Mouse (Mus musculus): Measurements from ENCODE around the gene Tmem150a. TPM values are rescaled to one million over a fixed set of nuclear protein-coding genes. Genes with fewer than 3 reads are reported as not detected.
A peak's percentile ranks its signal among the peaks of the same experiment; 100 is the strongest.

Tmem150a gene
- polyA plus RNA-seq, 1 experiment from 2014 or later = 18.7 TPM

DNA sequence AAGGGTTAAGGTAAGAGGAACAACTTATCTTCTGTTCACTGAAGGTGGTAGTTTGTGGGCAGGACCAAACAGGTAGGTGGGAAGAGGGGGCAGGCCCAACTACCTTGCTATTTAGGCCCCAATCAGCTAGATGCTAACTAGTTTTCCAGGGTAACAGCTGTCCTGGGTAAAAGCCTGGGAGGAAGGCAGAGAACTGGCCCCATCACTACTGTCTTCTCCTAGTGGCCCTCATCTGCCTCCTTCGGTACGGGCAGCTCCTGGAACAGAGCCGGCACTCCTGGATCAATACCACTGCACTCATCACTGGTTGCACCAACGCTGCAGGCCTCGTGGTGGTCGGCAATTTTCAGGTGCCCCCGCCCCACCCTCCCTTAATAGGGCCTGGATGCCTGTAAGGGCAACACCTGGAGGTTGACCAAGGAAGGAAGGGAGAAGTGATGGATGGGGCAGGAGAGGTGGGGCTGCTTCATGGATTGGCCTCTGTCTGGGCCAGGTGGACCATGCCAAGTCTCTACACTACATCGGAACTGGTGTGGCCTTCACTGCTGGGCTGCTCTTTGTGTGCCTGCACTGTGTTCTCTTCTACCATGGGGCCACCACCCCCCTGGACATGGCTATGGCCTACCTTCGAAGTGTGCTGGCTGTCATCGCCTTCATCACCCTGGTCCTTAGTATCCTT, 3.0 kb downstream of the Tmem150a start:
- Histone ChIP-seq H3K36me3 (ENCODE audit: control insufficient read depth, insufficient read depth, low read length) (peaks cover 28% of the 10 kb centered on the region), H3K4me3 (ENCODE audit: low read length) (no peak overlapping the region), H3K4me2 (replicated peaks; ENCODE audit: low read depth, low read length) (no peak overlapping the region), H3K9ac (ENCODE audit: low read depth, low read length) (no peak overlapping the region), H3K27ac (ENCODE audit: low read depth, low read length) (no peak overlapping the region), H3K27me3 (ENCODE audit: control insufficient read depth, insufficient read depth, low read length) (no peaks in the 10 kb centered on the region), H3K9me3 (ENCODE audit: control insufficient read depth, low read length) (no peaks in the 10 kb centered on the region), H3K4me1 (ENCODE audit: control insufficient read depth, insufficient read depth, low read length) (peaks cover 20% of the 10 kb centered on the region)
- no peak for ATAC-seq (ENCODE audit: low FRiP score, low TSS enrichment)
- 89% methylated on average over 10 of the region's 10 CpGs for WGBS

DNA sequence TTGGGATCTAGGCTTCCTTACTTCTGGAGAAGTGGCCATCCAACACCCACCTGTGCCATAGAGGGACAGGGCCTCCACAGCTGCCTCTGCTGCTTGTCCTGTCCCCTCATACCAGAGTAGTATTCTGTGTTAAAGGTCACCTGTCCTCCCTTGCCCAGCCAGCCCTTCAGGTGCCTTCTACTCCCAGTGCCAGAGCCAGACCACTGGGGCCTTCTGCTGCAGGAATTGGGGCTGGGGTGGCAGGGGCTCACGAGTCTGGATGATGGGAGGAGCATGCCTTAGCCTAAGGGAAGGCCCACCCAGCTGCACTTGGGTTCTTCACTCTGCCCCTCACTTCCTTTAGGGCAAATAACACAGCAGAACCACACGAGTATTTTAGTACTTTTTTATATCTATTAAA, 4.1 kb downstream of the Tmem150a start:
- 74% methylated on average over 2 of the region's 2 CpGs for WGBS
- ATAC-seq (ENCODE audit: low FRiP score, low TSS enrichment) = no peak
- Histone ChIP-seq H3K27ac (ENCODE audit: low read depth, low read length) (no peak overlapping the region), H3K4me2 (replicated peaks; ENCODE audit: low read depth, low read length) (no peak overlapping the region), H3K9ac (ENCODE audit: low read depth, low read length) (no peak overlapping the region), H3K9me3 (ENCODE audit: control insufficient read depth, low read length) (no peaks in the 10 kb centered on the region), H3K27me3 (ENCODE audit: control insufficient read depth, insufficient read depth, low read length) (no peaks in the 10 kb centered on the region), H3K4me3 (ENCODE audit: low read length) (no peak overlapping the region), H3K4me1 (ENCODE audit: control insufficient read depth, insufficient read depth, low read length) (peaks cover 20% of the 10 kb centered on the region), H3K36me3 (ENCODE audit: control insufficient read depth, insufficient read depth, low read length) (peaks cover 28% of the 10 kb centered on the region)

DNA sequence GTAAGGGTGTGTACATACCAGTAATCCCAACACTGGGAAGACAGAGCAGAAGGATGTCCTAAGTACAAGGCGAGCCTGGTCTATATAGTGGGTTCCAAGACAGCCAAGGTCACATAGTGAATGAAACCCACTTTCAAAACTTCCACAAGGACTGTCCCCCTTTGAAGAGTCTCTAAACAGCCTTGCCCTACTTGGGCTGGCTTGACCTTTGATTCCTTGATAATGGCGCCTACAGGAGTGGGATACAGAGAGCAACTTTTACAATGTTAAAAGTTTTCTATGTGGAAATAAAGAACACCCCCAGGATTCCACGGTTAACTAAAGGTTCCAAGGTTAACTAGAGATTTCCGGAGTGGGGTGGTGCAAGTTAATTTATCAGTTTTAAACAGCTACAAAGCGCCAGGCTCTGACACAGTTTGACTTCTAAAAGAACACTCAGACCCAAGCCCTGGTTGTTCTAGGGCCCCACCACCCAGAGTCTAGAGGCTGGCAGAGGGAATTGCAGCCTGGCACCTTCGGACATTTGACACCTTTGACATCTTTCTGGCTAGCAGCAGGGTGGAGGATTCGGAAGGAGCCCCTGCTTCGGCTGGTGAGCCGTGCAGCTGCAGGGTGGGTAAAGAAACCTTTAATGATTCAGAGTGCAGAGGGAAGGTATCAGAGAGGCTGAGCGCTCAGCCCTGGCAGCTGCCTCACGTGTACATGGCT, 4.8 kb downstream of the Tmem150a start:
- Histone ChIP-seq H3K9me3 (ENCODE audit: control insufficient read depth, low read length) (no peaks in the 10 kb centered on the region), H3K4me3 (ENCODE audit: low read length) (no peak overlapping the region), H3K4me2 (replicated peaks; ENCODE audit: low read depth, low read length) (no peak overlapping the region), H3K4me1 (ENCODE audit: control insufficient read depth, insufficient read depth, low read length) (peaks cover 20% of the 10 kb centered on the region), H3K27me3 (ENCODE audit: control insufficient read depth, insufficient read depth, low read length) (no peaks in the 10 kb centered on the region), H3K27ac (ENCODE audit: low read depth, low read length) (no peak overlapping the region), H3K9ac (ENCODE audit: low read depth, low read length) (no peak overlapping the region), H3K36me3 (ENCODE audit: control insufficient read depth, insufficient read depth, low read length) (peaks cover 28% of the 10 kb centered on the region)
- 72% methylated on average over 11 of the region's 11 CpGs for WGBS
- ATAC-seq (ENCODE audit: low FRiP score, low TSS enrichment) = no peak

DNA sequence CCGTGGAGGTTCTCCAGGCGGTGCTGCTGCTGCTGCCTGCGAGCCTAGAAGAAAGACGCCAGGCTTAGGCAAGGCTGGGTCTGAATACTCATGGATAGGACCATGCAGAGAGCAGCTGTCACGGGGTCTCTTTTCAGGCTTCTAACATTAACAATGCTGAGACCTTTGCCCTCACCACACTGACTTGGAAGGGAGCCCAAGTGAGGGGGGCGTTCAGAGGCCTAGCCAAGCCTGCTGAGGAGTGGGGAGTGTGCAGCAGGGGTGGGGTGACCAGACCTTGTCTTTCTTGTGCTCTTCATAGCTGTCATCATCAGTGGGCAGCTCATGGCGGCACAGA, 5.3 kb downstream of the Tmem150a start:
- no peak for ATAC-seq (ENCODE audit: low FRiP score, low TSS enrichment)
- Histone ChIP-seq H3K4me3 (ENCODE audit: low read length) (no peak overlapping the region), H3K27ac (ENCODE audit: low read depth, low read length) (no peak overlapping the region), H3K9ac (ENCODE audit: low read depth, low read length) (no peak overlapping the region), H3K27me3 (ENCODE audit: control insufficient read depth, insufficient read depth, low read length) (no peaks in the 10 kb centered on the region), H3K4me1 (ENCODE audit: control insufficient read depth, insufficient read depth, low read length) (peaks cover 20% of the 10 kb centered on the region), H3K36me3 (ENCODE audit: control insufficient read depth, insufficient read depth, low read length) (peaks cover 28% of the 10 kb centered on the region), H3K4me2 (replicated peaks; ENCODE audit: low read depth, low read length) (0 out of 2 replicates have a peak overlapping the region, but pooled peaks have one; percentile 8), H3K9me3 (ENCODE audit: control insufficient read depth, low read length) (no peaks in the 10 kb centered on the region)
- WGBS = 75% methylated on average over 7 of the region's 7 CpGs

DNA sequence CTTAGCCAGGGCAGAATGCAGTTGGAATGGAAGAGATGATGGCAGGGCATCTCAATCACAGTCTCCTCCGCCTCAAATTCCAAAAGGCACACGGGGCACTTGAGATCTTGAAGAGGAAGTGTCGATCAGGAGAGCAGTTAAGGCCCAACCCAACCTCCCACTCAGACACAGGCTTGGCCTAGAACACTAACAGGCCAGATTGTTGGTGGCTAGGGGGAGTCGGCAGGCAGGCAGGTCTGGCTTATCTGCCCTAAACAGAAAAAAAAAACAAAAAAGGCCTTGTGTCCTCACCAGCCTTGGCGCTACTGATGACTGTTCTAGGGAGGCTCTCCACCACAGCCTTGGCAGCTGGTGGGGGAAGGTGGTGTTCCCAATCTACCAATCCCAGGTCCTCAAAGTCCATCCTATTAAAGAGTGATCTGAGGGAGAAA, 5.9 kb downstream of the Tmem150a start:
- H3K36me3 ChIP-seq (ENCODE audit: control insufficient read depth, insufficient read depth, low read length) = peaks cover 28% of the 10 kb centered on the region
- 58% methylated on average over 5 of the region's 5 CpGs for WGBS
- H3K9ac ChIP-seq (ENCODE audit: low read depth, low read length) = peak overlapping the region; percentile 82; the same call in 1 of the 2 replicates
- peaks cover 20% of the 10 kb centered on the region for H3K4me1 ChIP-seq (ENCODE audit: control insufficient read depth, insufficient read depth, low read length)
- peak overlapping the region; percentile 80 for H3K4me2 ChIP-seq (replicated peaks; ENCODE audit: low read depth, low read length)
- no peaks in the 10 kb centered on the region for H3K27me3 ChIP-seq (ENCODE audit: control insufficient read depth, insufficient read depth, low read length)
- H3K9me3 ChIP-seq (ENCODE audit: control insufficient read depth, low read length) = no peaks in the 10 kb centered on the region
- H3K4me3 ChIP-seq (ENCODE audit: low read length) = peak overlapping the region; percentile 79
- no peak for ATAC-seq (ENCODE audit: low FRiP score, low TSS enrichment)
- H3K27ac ChIP-seq (ENCODE audit: low read depth, low read length) = no peak overlapping the region

DNA sequence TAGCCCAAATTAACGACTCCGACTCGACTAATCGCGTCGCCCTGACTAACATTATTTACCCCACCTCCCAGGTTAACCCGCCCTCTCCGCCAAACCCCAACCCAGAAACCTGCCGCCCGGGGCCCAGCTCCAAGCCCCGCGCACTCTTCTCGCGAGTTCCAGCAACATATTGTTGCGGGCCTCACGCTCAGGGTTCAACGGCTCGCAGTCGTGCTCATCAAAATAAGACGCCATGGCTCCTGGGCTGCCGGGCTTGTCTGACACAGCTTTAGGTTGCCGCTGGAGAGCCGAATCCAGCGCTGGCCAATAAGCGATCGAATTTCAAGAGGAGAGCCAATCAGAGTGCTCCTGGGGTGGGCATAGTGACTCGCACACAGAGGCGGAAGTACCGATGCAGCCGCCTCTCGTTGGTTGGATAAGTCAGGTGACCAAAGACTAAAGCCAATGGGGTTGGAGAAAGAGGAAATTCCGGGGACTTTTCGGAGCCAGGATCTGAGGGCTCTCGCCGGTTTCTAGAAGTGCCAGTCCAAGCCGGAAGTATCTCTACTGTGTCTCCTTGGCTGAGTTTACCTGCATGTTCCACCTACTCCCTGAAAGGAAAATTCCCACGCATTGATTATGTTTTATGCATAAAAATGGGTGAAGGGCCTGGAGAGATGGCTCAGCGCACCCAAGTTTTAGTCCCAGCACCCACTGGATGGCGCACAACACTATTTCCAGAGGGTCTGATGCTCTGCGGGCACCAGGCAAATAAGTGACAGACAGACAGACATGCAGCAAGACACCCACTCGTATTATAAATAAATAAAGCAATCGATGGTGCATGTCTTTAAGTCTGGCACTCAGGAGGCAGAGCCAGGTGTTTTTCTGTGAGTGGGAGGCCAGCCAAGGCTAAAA, 7.1 kb downstream of the Tmem150a start:
- Histone ChIP-seq H3K9ac (ENCODE audit: low read depth, low read length) (peak overlapping the region; percentile 82), H3K9me3 (ENCODE audit: control insufficient read depth, low read length) (no peaks in the 10 kb centered on the region), H3K4me2 (replicated peaks; ENCODE audit: low read depth, low read length) (peak overlapping the region; percentile 80), H3K36me3 (ENCODE audit: control insufficient read depth, insufficient read depth, low read length) (peaks cover 25% of the 10 kb centered on the region), H3K27ac (ENCODE audit: low read depth, low read length) (peak overlapping the region; percentile 83), H3K4me1 (ENCODE audit: control insufficient read depth, insufficient read depth, low read length) (peaks cover 20% of the 10 kb centered on the region), H3K4me3 (ENCODE audit: low read length) (peak overlapping the region; percentile 79), H3K27me3 (ENCODE audit: control insufficient read depth, insufficient read depth, low read length) (no peaks in the 10 kb centered on the region)
- ATAC-seq (ENCODE audit: low FRiP score, low TSS enrichment) = peak; percentile 98
- whole genome bisulfite sequencing = under 1% methylated on average over 42 of the region's 42 CpGs

DNA sequence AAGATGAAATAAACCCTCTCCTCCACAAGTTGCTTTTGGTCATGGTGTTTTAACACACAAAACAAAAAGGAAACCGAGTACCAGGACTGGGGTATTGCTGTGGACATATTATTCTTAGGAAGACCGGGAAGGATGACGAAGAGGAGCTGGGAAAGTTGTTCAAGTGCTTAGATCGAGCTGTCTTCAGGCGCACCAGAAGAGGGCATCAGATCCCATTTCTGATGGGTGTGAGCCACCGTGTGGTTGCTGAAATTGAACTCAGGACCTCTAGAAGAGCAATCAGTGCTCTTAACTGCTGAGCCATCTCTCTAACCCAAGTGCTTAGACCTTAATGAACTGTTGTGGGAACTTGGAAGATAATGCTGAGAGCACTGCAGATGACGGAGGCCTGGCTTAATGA, 8.8 kb downstream of the Tmem150a start:
- no peak overlapping the region for H3K27ac ChIP-seq (ENCODE audit: low read depth, low read length)
- H3K4me3 ChIP-seq (ENCODE audit: low read length) = no peak overlapping the region
- 47% methylated on average over 7 of the region's 7 CpGs for WGBS
- H3K27me3 ChIP-seq (ENCODE audit: control insufficient read depth, insufficient read depth, low read length) = no peaks in the 10 kb centered on the region
- H3K36me3 ChIP-seq (ENCODE audit: control insufficient read depth, insufficient read depth, low read length) = peaks cover 17% of the 10 kb centered on the region
- no peaks in the 10 kb centered on the region for H3K9me3 ChIP-seq (ENCODE audit: control insufficient read depth, low read length)
- H3K9ac ChIP-seq (ENCODE audit: low read depth, low read length) = no peak overlapping the region
- peaks cover 20% of the 10 kb centered on the region for H3K4me1 ChIP-seq (ENCODE audit: control insufficient read depth, insufficient read depth, low read length)
- no peak overlapping the region for H3K4me2 ChIP-seq (replicated peaks; ENCODE audit: low read depth, low read length)
- ATAC-seq (ENCODE audit: low FRiP score, low TSS enrichment) = no peak

DNA sequence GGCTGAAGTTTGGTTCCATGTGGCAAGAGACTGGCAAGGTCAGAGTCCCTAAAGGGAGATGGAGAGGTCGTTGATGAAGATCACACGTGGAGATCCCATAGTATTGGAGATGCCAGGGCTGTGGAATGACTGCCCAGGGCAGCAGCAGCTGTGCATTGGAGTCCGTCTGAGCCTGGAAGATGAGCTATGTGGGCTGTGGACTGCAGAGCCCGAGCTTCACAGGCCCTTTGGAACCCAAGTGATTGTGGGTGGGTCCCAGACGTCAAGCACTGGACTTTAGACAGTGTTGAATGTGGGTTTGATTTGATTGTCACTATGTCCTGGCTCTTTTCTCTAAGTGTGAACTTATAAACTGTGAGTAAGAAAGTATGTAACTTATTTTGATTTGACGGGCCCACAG, 9.7 kb downstream of the Tmem150a start:
- H3K4me2 ChIP-seq (replicated peaks; ENCODE audit: low read depth, low read length) = no peak overlapping the region
- no peaks in the 10 kb centered on the region for H3K27me3 ChIP-seq (ENCODE audit: control insufficient read depth, insufficient read depth, low read length)
- peaks cover 20% of the 10 kb centered on the region for H3K4me1 ChIP-seq (ENCODE audit: control insufficient read depth, insufficient read depth, low read length)
- H3K27ac ChIP-seq (ENCODE audit: low read depth, low read length) = no peak overlapping the region
- 70% methylated on average over 6 of the region's 6 CpGs for WGBS
- H3K36me3 ChIP-seq (ENCODE audit: control insufficient read depth, insufficient read depth, low read length) = peaks cover 8% of the 10 kb centered on the region; the same call in 1 of the 2 replicates
- H3K4me3 ChIP-seq (ENCODE audit: low read length) = no peak overlapping the region
- no peak for ATAC-seq (ENCODE audit: low FRiP score, low TSS enrichment)
- no peaks in the 10 kb centered on the region for H3K9me3 ChIP-seq (ENCODE audit: control insufficient read depth, low read length)
- no peak overlapping the region for H3K9ac ChIP-seq (ENCODE audit: low read depth, low read length)
